Mouse (Mus musculus) C2C12 (cell line): Measurements from ENCODE around the gene Glcci1. TPM values are rescaled to one million over a fixed set of nuclear protein-coding genes. Genes with fewer than 3 reads are reported as not detected.

Experiments
- H3K27me3 ChIP-seq: one replicate; pipeline ENCODE4 v1.6.1; 2011; ENCODE audit not compliant: control insufficient read depth, insufficient read depth, insufficient read length
- H3K36me3 ChIP-seq: one replicate; pipeline ENCODE4 v1.6.1; 2011; ENCODE audit not compliant: control insufficient read depth, insufficient read depth
- H3K4me3 ChIP-seq: one replicate; pipeline ENCODE4 v1.5.1; 2011; ENCODE audit warnings: mild to moderate bottlenecking, control low read depth; ENCODE audit not compliant: poor library complexity, insufficient read depth, severe bottlenecking
- H3K79me2 ChIP-seq: one replicate; pipeline ENCODE4 v1.6.1; 2011; ENCODE audit not compliant: control insufficient read depth, insufficient read depth
- H3K79me3 ChIP-seq: one replicate; pipeline ENCODE4 v1.6.1; 2011; ENCODE audit warnings: low read depth, control low read depth
- H3ac ChIP-seq: one replicate; pipeline ENCODE3; 2011; ENCODE audit warnings: low read depth; ENCODE audit not compliant: control insufficient read depth, insufficient read length
- CEBPB ChIP-seq: IDR thresholded peaks from one replicate; pipeline ENCODE4 v1.6.1; 2011; ENCODE audit warnings: low read depth, mild to moderate bottlenecking, control low read depth, moderate library complexity
- CTCF ChIP-seq: IDR thresholded peaks from one replicate; pipeline ENCODE4 v1.5.1; 2011; ENCODE audit not compliant: control insufficient read depth, insufficient read depth, insufficient read length
- FOSL1 ChIP-seq: IDR thresholded peaks from one replicate; pipeline ENCODE4 v1.8.0; 2011; ENCODE audit warnings: mild to moderate bottlenecking, low read length; ENCODE audit not compliant: poor library complexity, insufficient read depth, severe bottlenecking
- MAX ChIP-seq: IDR thresholded peaks from one replicate; pipeline ENCODE4 v1.6.1; 2011; ENCODE audit warnings: mild to moderate bottlenecking, control low read depth
- MYOD1 ChIP-seq: IDR thresholded peaks from one replicate; pipeline ENCODE4 v1.6.1; 2011; ENCODE audit warnings: low read depth; ENCODE audit not compliant: control insufficient read depth, insufficient read length
- MYOG ChIP-seq: IDR thresholded peaks from one replicate; pipeline ENCODE4 v1.6.1; 2011; ENCODE audit not compliant: control insufficient read depth, insufficient read length; ENCODE audit errors: extremely low read depth
- USF1 ChIP-seq: IDR thresholded peaks from one replicate; pipeline ENCODE4 v1.6.1; 2011; ENCODE audit warnings: low read depth, mild to moderate bottlenecking, control low read depth, moderate library complexity
- polyA plus RNA-seq: library from polyadenylated mRNA; unstranded; fragments of >200 nt; fragmentation: generic; extraction: Trizol; gene quantifications from one replicate; pipeline ENCODE4 v1.2.1, GENCODE M21; 2012; ENCODE audit warnings: missing spikeins

Glcci1 gene
- polyA plus RNA-seq, 1 experiment = 0.54 TPM

GRCm38 (mm10) chr6:8472125-8472524 is 37.3 kb upstream of the Glcci1 start:
- Histone ChIP-seq H3K79me2 (no peaks in the 10 kb centered on the region), H3ac (no peak overlapping the region), H3K36me3 (no peaks in the 10 kb centered on the region), H3K27me3 (no peaks in the 10 kb centered on the region), H3K4me3 (no peak overlapping the region), H3K79me3 (no peaks in the 10 kb centered on the region)
- TF ChIP-seq CEBPB (no peak), MAX (no peak), USF1 (no peak), MYOD1 (no peak), MYOG (no peak), FOSL1 (no peak), CTCF (no peak)

- Histone ChIP-seq H3K79me3 (no peaks in the 10 kb centered on the region), H3ac (no peak overlapping the region), H3K4me3 (no peak overlapping the region), H3K36me3 (no peaks in the 10 kb centered on the region), H3K79me2 (no peaks in the 10 kb centered on the region), H3K27me3 (no peaks in the 10 kb centered on the region)
- TF ChIP-seq CEBPB (no peak), MYOD1 (no peak), FOSL1 (no peak), MYOG (no peak), CTCF (no peak), MAX (no peak), USF1 (no peak)
Observed at GRCm38 (mm10) chr6:8472915-8473314, 36.5 kb upstream of the Glcci1 start.

- H3K79me2 ChIP-seq = no peaks in the 10 kb centered on the region
- no peak for TF ChIP-seq CEBPB
- TF ChIP-seq MYOD1 = no peak
- TF ChIP-seq CTCF = no peak
- no peak for TF ChIP-seq USF1
- no peak for TF ChIP-seq MYOG
- no peak for TF ChIP-seq FOSL1
- no peak for TF ChIP-seq MAX
- no peak overlapping the region for H3K4me3 ChIP-seq
- H3K27me3 ChIP-seq = no peaks in the 10 kb centered on the region
- H3K36me3 ChIP-seq = no peaks in the 10 kb centered on the region
- H3ac ChIP-seq = no peak overlapping the region
- no peaks in the 10 kb centered on the region for H3K79me3 ChIP-seq
Observed at GRCm38 (mm10) chr6:8473498-8473897, 35.9 kb upstream of the Glcci1 start.

GRCm38 (mm10) chr6:8474316-8474715 is 35.1 kb upstream of the Glcci1 start:
- Histone ChIP-seq H3ac (no peak overlapping the region), H3K27me3 (no peaks in the 10 kb centered on the region), H3K79me2 (no peaks in the 10 kb centered on the region), H3K36me3 (no peaks in the 10 kb centered on the region), H3K4me3 (no peak overlapping the region), H3K79me3 (no peaks in the 10 kb centered on the region)
- TF ChIP-seq MAX (no peak), CEBPB (no peak), MYOD1 (no peak), MYOG (no peak), USF1 (no peak), CTCF (no peak), FOSL1 (no peak)

- Histone ChIP-seq H3K36me3 (no peaks in the 10 kb centered on the region), H3K27me3 (no peaks in the 10 kb centered on the region), H3K4me3 (no peak overlapping the region), H3K79me2 (no peaks in the 10 kb centered on the region), H3ac (no peak overlapping the region), H3K79me3 (no peaks in the 10 kb centered on the region)
- no peak for TF ChIP-seq MAX
Observed at GRCm38 (mm10) chr6:8474820-8475219, 34.6 kb upstream of the Glcci1 start.

GRCm38 (mm10) chr6:8479176-8479575 is 30.2 kb upstream of the Glcci1 start:
- H3K79me3 ChIP-seq = no peaks in the 10 kb centered on the region
- H3K79me2 ChIP-seq = no peaks in the 10 kb centered on the region
- TF ChIP-seq CTCF (no peak), MYOG (no peak), CEBPB (no peak), MAX (no peak), MYOD1 (no peak), FOSL1 (no peak), USF1 (no peak)
- H3K27me3 ChIP-seq = no peaks in the 10 kb centered on the region
- no peaks in the 10 kb centered on the region for H3K36me3 ChIP-seq
- H3K4me3 ChIP-seq = no peak overlapping the region
- H3ac ChIP-seq = no peak overlapping the region
